Mouse (Mus musculus) right cerebral cortex, adult 18-20 months (tissue): ENCODE measurements around the gene Prph.

ENCODE experiments used
- DNase-seq: peaks from one replicate; pipeline ENCODE4 v3.0.0; 2022; ENCODE audit warnings: mixed read lengths

The Prph gene

GRCm38 (mm10) chr15:99055040-99055439 is at the start of gene Prph:
Prph (plus strand) TSS chr15:99055174.
- no peak for DNase-seq

- no peak for DNase-seq
These were observed 46.2 kb upstream of the Prph start for GRCm38 (mm10) chr15:99008801-99009241.

- no peak for DNase-seq
These were observed 44.1 kb upstream of the Prph start for GRCm38 (mm10) chr15:99010896-99011295.

- DNase-seq, result no peak
These were observed 43.0 kb upstream of the Prph start for GRCm38 (mm10) chr15:99011946-99012345.

GRCm38 (mm10) chr15:99014496-99015030 is 40.4 kb upstream of the Prph start:
- DNase-seq, result no peak

GRCm38 (mm10) chr15:99017355-99017761 is 37.6 kb upstream of the Prph start:
- DNase-seq, result no peak

GRCm38 (mm10) chr15:99017986-99018385 is 37.0 kb upstream of the Prph start:
- DNase-seq, result no peak

- no peak for DNase-seq
These were observed 36.3 kb upstream of the Prph start for GRCm38 (mm10) chr15:99018630-99019029.

- no peak for DNase-seq
These were observed 35.5 kb upstream of the Prph start for GRCm38 (mm10) chr15:99019436-99019835.

GRCm38 (mm10) chr15:99020171-99020570 is 34.8 kb upstream of the Prph start:
- DNase-seq, result no peak

GRCm38 (mm10) chr15:99021255-99021654 is 33.7 kb upstream of the Prph start:
- no peak for DNase-seq

GRCm38 (mm10) chr15:99024668-99025314 is 30.2 kb upstream of the Prph start:
- DNase-seq, result peak; percentile 59

GRCm38 (mm10) chr15:99025414-99025813 is 29.6 kb upstream of the Prph start:
- no peak for DNase-seq

- DNase-seq, result no peak
These were observed 28.7 kb upstream of the Prph start for GRCm38 (mm10) chr15:99026259-99026658.

GRCm38 (mm10) chr15:99027116-99027515 is 27.9 kb upstream of the Prph start:
- DNase-seq, result no peak

GRCm38 (mm10) chr15:99028874-99029458 is 26.0 kb upstream of the Prph start:
- no peak for DNase-seq

- DNase-seq, result no peak
These were observed 25.1 kb upstream of the Prph start, which contains the start of gene Tuba1c for GRCm38 (mm10) chr15:99029619-99030584. Tuba1c (plus strand) TSS chr15:99029891.

- no peak for DNase-seq
These were observed 24.2 kb upstream of the Prph start for GRCm38 (mm10) chr15:99030585-99031387.

- no peak for DNase-seq
These were observed 23.6 kb upstream of the Prph start for GRCm38 (mm10) chr15:99031388-99031675.

GRCm38 (mm10) chr15:99032041-99032725 is 22.8 kb upstream of the Prph start:
- no peak for DNase-seq

- no peak for DNase-seq
These were observed 22.2 kb upstream of the Prph start for GRCm38 (mm10) chr15:99032726-99033250.
